Mouse (Mus musculus) lung, postnatal 0 days (tissue): ENCODE measurements around the gene Cep152.

Experiments
- CTCF ChIP-seq: IDR thresholded peaks from 2 replicates; pipeline ENCODE4 v1.5.1; 2016; ENCODE audit warnings: antibody characterized with exemption, mild to moderate bottlenecking
- EP300 ChIP-seq: IDR thresholded peaks from 2 replicates; pipeline ENCODE4 v1.6.1; 2016; ENCODE audit warnings: antibody characterized with exemption, mild to moderate bottlenecking, control low read depth

DNA sequence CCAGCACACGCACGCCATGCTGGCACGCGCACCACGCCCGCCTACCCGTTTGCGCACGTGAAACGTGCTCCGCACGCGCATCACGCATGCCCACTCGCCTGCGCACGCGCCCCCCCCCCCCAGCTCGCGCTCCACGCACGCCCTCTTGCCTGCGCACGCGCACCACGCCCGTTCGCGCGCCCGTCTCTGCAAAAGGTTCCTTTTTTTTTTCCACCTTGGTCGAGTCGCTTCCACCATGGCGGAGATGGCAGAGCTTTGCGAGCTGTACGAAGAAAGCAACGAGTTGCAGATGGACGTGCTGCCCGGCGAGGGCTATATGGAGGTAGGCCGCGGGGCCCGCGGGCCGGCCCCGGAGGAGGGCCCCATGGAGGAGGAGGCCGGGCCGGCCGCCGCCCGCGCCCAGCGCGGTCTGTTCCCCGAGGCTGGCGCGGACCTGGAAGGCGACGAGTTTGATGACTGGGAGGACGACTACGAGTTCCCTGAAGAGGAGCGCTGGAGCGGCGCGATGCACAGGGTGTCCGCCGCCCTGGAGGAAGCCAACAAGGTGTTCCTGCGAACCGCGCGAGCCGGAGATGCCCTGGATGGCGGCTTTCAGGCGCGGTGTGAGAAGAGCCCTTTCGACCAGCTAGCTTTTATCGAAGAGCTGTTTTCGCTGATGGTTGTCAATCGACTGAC is 48.2 kb upstream of the Cep152 start, which contains the start of gene Eid1:
- TF ChIP-seq CTCF (no peak), EP300 (no peak)
